Mouse (Mus musculus) spleen, adult 2 months (tissue): ENCODE data around the gene Abhd8.

Experiments
- CTCF ChIP-seq: fragments of 200-500 bp; IDR thresholded peaks from 2 replicates; pipeline ENCODE4 v1.5.1; 2011; ENCODE audit warnings: mild to moderate bottlenecking, inconsistent platforms; ENCODE audit not compliant: insufficient read depth, insufficient read length, insufficient replicate concordance; ENCODE audit errors: extremely low read depth
- POLR2A ChIP-seq: fragments of 200-500 bp; IDR thresholded peaks from 2 replicates; pipeline ENCODE4 v1.6.1; 2011; ENCODE audit warnings: low read depth, low read length, inconsistent platforms

DNA sequence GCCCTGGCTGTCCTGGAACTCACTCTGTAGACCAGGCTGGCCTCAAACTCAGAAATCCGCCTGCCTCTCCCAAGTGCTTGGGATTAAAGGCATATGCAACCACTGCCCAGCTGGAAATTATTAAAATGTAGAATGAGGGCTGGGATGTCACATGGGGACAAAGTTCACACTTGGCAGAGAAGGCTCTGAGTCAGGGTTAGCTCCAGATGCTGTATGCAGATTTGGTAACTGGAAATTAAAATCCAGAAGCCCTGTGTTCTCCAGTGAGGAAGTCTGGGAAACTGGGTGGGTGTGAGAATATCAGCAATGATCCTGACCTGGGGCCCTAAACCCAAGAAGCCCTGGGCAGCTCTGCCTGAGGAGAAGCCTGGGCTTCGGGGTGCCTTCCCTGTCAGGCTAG lies 45.9 kb upstream of the Abhd8 start:
- TF ChIP-seq CTCF = no peak
- TF ChIP-seq POLR2A = no peak
